Comparison of ENCODE assay signal across 21 mouse cellular contexts in genomic region chr12:89702931-89703330, GRCm38 (mm10).
DNase-seq lines count a peak whose midpoint lies in the region; ATAC-seq and TF ChIP-seq lines count a peak whose summit lies in the region.
"Had no signal": no experiment of that assay in that cellular context is flagged by ENCODE, and none has a peak within 500 bp of the region (broad histone marks: within the 10 kb centered on the region; RNA-seq: fewer than 3 reads in every experiment).

No protein-coding gene starts in this region.

- peak; percentile 8 for DNase-seq in left cerebral cortex, postnatal 4 days
- DNase-seq in left cerebral cortex, postnatal 36 days (ENCODE audit: low spot score in 2 of 2): no peak
- peak; percentile 75 for DNase-seq in cerebellum, adult 8-10 months
- peak; percentile 74 to 86 for DNase-seq in cerebellum, postnatal 14 days
- no peak for DNase-seq in limb, embryonic 10.5 days (ENCODE audit: low spot score)
- no peak for DNase-seq in stomach, postnatal 0 days (ENCODE audit: low spot score)
- DNase-seq in adrenal gland, postnatal 10 days: no peak
- DNase-seq: adrenal gland, postnatal 14 days; gastrocnemius, adult 2 months; gastrocnemius, postnatal 36 days; heart, adult 11 months; heart, postnatal 10 days; heart, postnatal 4 days; kidney, adult 11 months had no signal

- no peak for TF ChIP-seq EP300 in stomach, postnatal 0 days (optimal IDR thresholded peaks at IDR 0.05)

- H3K4me1 ChIP-seq in limb, embryonic 10.5 days: peaks cover 7% of the 10 kb centered on the region
- H3K4me1 ChIP-seq in stomach, postnatal 0 days (replicated peaks; ENCODE audit: control insufficient read depth, insufficient read depth): no peaks in the 10 kb centered on the region
- H3K4me1 ChIP-seq: embryonic facial prominence, embryonic 15.5 days; heart, embryonic 10.5 days had no signal

- H3K27ac ChIP-seq in limb, embryonic 10.5 days: no peak overlapping the region
- H3K27ac ChIP-seq in stomach, postnatal 0 days (replicated peaks): no peak overlapping the region
- H3K27ac ChIP-seq: embryonic facial prominence, embryonic 15.5 days; forebrain, embryonic 10.5 days; gastrocnemius, adult 2 months; heart, embryonic 10.5 days; hindbrain, embryonic 12.5 days; hindbrain, postnatal 0 days had no signal

- 72% methylated on average over 1 of the region's 1 CpGs for WGBS in limb, embryonic 10.5 days
- 80% methylated on average over 1 of the region's 1 CpGs for WGBS in stomach, postnatal 0 days

- H3K4me3 ChIP-seq in limb, embryonic 10.5 days: no peak overlapping the region
- no peak overlapping the region for H3K4me3 ChIP-seq in stomach, postnatal 0 days (ENCODE audit: low read depth, low read length)
- H3K4me3 ChIP-seq: embryonic facial prominence, embryonic 15.5 days; erythroblast, embryonic 14.5 days; forebrain, embryonic 10.5 days; gastrocnemius, adult 2 months; heart, embryonic 10.5 days; hindbrain, embryonic 12.5 days had no signal

- no peaks in the 10 kb centered on the region for H3K9me3 ChIP-seq in limb, embryonic 10.5 days (replicated peaks)
- H3K9me3 ChIP-seq in stomach, postnatal 0 days (ENCODE audit: control insufficient read depth, low read length): no peaks in the 10 kb centered on the region
- H3K9me3 ChIP-seq: embryonic facial prominence, embryonic 15.5 days; forebrain, embryonic 10.5 days; heart, embryonic 10.5 days; hindbrain, embryonic 12.5 days had no signal

- H3K36me3 ChIP-seq in limb, embryonic 10.5 days: no peaks in the 10 kb centered on the region
- H3K36me3 ChIP-seq in stomach, postnatal 0 days (ENCODE audit: control insufficient read depth, insufficient read depth, low read length): no peaks in the 10 kb centered on the region
- H3K36me3 ChIP-seq: embryonic facial prominence, embryonic 15.5 days; forebrain, embryonic 10.5 days; heart, embryonic 10.5 days; hindbrain, embryonic 12.5 days had no signal

- H3K9ac ChIP-seq in stomach, postnatal 0 days (ENCODE audit: low read length): no peak overlapping the region
- H3K9ac ChIP-seq: embryonic facial prominence, embryonic 15.5 days; hindbrain, embryonic 12.5 days had no signal

- no peaks in the 10 kb centered on the region; the same call in 1 of the 2 replicates for H3K27me3 ChIP-seq in limb, embryonic 10.5 days (ENCODE audit: low read depth, poor library complexity, severe bottlenecking)
- H3K27me3 ChIP-seq in stomach, postnatal 0 days (ENCODE audit: control insufficient read depth, insufficient read depth, low read length): no peaks in the 10 kb centered on the region
- H3K27me3 ChIP-seq: embryonic facial prominence, embryonic 15.5 days; hindbrain, embryonic 12.5 days had no signal

- no peak for ATAC-seq in stomach, postnatal 0 days (ENCODE audit: low FRiP score, low TSS enrichment)
- ATAC-seq: forebrain, embryonic 14.5 days; hindbrain, postnatal 0 days had no signal

- no peak overlapping the region for H3K4me2 ChIP-seq in stomach, postnatal 0 days (replicated peaks; ENCODE audit: low read depth)
- H3K4me2 ChIP-seq: embryonic facial prominence, embryonic 15.5 days; hindbrain, embryonic 12.5 days had no signal

- intact Hi-C loops in left cerebral cortex, postnatal 4 days (cut with DNase I): no loop called here
- intact Hi-C loops in left cerebral cortex, postnatal 36 days (cut with DNase I): no loop called here

- TF ChIP-seq CTCF in stomach, postnatal 0 days (IDR thresholded peaks at IDR 0.05; ENCODE audit: low read depth): no peak

Comparison
In these comparisons a context has a peak if more than half of its experiments do, and no peak if none do; other contexts are left out.
1. DNase-seq: peak in left cerebral cortex, postnatal 4 days (single experiment), cerebellum, adult 8-10 months (single experiment) and cerebellum, postnatal 14 days (2 of 2); none in left cerebral cortex, postnatal 36 days (0 of 2), limb, embryonic 10.5 days (single experiment), stomach, postnatal 0 days (single experiment) and adrenal gland, postnatal 10 days (single experiment).